Mouse (Mus musculus): Measurements from ENCODE around the gene Oas1d. TPM values are rescaled to one million over a fixed set of nuclear protein-coding genes. Genes with fewer than 3 reads are reported as not detected.
"Not testable (repeated sequence)": the region's sequence is repeated elsewhere in the genome, so short reads cannot be mapped to it uniquely, and the experiment has no call there.

Oas1d gene
- polyA plus RNA-seq, 1 experiment from 2014 or later, result not detected

DNA sequence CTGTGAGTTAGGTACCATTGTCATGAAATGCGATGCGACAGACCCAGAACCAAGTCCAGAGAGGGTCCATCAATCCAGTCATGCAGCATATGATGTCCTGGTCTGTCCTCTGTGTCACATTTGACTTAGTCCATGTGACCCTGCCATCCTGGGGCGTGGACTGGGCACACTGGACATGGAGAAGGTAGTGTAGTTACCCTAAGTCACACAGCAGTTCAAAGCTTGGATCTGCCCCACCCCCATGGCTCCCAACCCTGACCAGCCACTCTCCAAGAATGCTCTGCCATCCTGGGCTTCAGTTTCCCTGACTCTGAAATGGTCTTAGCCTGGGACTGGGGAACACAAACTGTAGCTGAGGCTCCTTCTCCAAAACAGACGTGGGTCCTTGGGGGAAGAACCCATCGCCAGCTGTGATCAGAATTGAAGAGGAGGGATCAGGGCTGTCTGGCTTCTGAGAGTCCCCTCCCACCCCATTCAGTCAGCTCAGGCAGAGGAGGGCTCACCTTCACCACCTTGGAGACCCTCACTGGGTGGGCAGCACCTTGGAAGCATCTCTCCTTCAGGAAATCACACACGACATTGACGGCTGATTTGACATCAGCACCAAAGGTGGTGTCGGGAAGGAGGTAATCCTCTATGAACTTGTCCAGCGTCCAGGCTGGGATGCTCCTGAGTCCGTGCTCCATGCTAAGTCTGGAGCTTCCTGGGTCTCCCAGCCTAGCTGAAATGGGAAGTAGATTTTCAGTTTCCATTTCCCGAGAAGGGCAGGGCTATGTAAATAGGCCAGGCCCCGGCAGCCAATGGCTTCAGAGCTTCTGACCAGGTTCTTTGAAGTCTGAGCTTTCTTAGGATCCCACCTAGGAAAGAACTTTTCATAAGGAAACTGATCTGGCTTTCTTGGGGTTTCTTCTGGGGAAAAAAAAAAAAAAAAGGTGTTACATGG lies 7.3 kb upstream of the Oas1d start, which contains the start of gene Oas1a:
Gene Oas1a, minus strand, starts transcription at position 731 of the 943 bp plus-strand sequence.
- H3K36me3 ChIP-seq; H3K27ac ChIP-seq; H3K27me3 ChIP-seq; H3K4me1 ChIP-seq; H3K9ac ChIP-seq; H3K4me2 ChIP-seq; H3K9me3 ChIP-seq; H3K4me3 ChIP-seq; ATAC-seq (ENCODE audit: insufficient number of reproducible peaks, insufficient read depth, low FRiP score, low TSS enrichment, low read depth): not testable (repeated sequence)
- WGBS, result 37% methylated on average over 8 of the region's 12 CpGs

- Histone ChIP-seq H3K27me3 (no peaks in the 10 kb centered on the region), H3K4me3 (no peak overlapping the region), H3K9me3 (no peaks in the 10 kb centered on the region), H3K36me3 (no peaks in the 10 kb centered on the region), H3K4me1 (no peaks in the 10 kb centered on the region), H3K9ac (no peak overlapping the region), H3K27ac (no peak overlapping the region), H3K4me2 (no peak overlapping the region)
- ATAC-seq (ENCODE audit: insufficient number of reproducible peaks, insufficient read depth, low FRiP score, low TSS enrichment, low read depth), result no peak
- 42% methylated on average over 7 of the region's 7 CpGs for WGBS
These were observed 6.0 kb upstream of the Oas1d start for GRCm38 (mm10) chr5:120908196-120908920.

- not testable (repeated sequence) for H3K36me3 ChIP-seq; H3K27me3 ChIP-seq; H3K27ac ChIP-seq; H3K4me1 ChIP-seq; H3K4me2 ChIP-seq; H3K4me3 ChIP-seq; H3K9me3 ChIP-seq; ATAC-seq (ENCODE audit: insufficient number of reproducible peaks, insufficient read depth, low FRiP score, low TSS enrichment, low read depth); H3K9ac ChIP-seq
- WGBS, result 60% methylated on average over 2 of the region's 2 CpGs
These were observed 5.0 kb downstream of the Oas1d start for GRCm38 (mm10) chr5:120919156-120919935.

DNA sequence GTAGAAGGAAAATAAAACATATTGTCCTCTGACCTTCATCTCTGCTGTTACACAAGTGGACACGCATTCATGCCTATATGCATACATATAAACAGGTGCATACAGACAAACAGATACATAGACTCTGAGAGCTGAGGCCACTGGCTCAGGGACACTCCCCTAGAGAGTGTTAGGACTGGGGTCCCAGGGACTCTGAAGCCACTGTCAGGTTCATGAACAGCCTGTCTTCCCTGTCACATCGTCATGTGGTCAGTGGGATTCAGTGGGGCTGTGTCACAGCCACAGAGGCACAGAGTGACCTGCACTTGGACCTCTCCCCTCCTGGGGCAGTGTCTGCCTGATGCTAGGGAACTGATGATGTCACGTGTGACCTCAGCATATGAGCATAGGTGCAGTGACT lies 6.0 kb downstream of the Oas1d start:
- no peak overlapping the region for H3K4me3 ChIP-seq
- no peaks in the 10 kb centered on the region for H3K9me3 ChIP-seq
- ATAC-seq (ENCODE audit: insufficient number of reproducible peaks, insufficient read depth, low FRiP score, low TSS enrichment, low read depth), result no peak
- 84% methylated on average over 3 of the region's 3 CpGs for WGBS
- H3K4me1 ChIP-seq, result no peaks in the 10 kb centered on the region
- H3K9ac ChIP-seq, result no peak overlapping the region
- no peaks in the 10 kb centered on the region for H3K27me3 ChIP-seq
- no peaks in the 10 kb centered on the region for H3K36me3 ChIP-seq
- no peak overlapping the region for H3K4me2 ChIP-seq
- H3K27ac ChIP-seq, result no peak overlapping the region

DNA sequence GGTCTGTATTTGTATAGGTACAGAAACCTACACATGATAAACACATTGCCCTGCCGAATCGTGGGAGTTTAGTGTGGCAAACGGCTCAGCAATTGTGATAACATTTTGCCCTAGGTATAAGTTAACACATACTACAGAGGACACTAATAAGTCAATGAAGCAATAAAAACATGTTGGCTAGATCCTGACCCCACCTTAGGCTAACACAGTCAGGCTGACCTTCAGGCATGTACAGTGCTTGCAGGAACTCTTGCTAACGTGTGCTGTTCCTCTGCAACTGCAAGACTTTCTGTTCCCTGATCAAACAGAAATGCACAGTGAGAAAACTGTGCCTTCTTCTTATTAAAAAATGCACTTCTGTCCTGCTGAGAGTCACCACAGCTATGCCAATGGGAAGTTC lies 9.6 kb downstream of the Oas1d start:
- H3K9me3 ChIP-seq, result no peaks in the 10 kb centered on the region
- no peak overlapping the region for H3K27ac ChIP-seq
- H3K4me3 ChIP-seq, result no peak overlapping the region
- no peaks in the 10 kb centered on the region for H3K4me1 ChIP-seq
- H3K9ac ChIP-seq, result no peak overlapping the region
- H3K36me3 ChIP-seq, result no peaks in the 10 kb centered on the region
- no peaks in the 10 kb centered on the region for H3K27me3 ChIP-seq
- ATAC-seq (ENCODE audit: insufficient number of reproducible peaks, insufficient read depth, low FRiP score, low TSS enrichment, low read depth), result no peak
- H3K4me2 ChIP-seq, result no peak overlapping the region
- WGBS, result 76% methylated on average over 4 of the region's 4 CpGs

- H3K27me3 ChIP-seq; H3K4me2 ChIP-seq; H3K27ac ChIP-seq; ATAC-seq (ENCODE audit: insufficient number of reproducible peaks, insufficient read depth, low FRiP score, low TSS enrichment, low read depth); H3K9ac ChIP-seq; H3K36me3 ChIP-seq; H3K4me3 ChIP-seq; H3K4me1 ChIP-seq; H3K9me3 ChIP-seq: not testable (repeated sequence)
- 77% methylated on average over 4 of the region's 4 CpGs for WGBS
These were observed 10.2 kb downstream of the Oas1d start for GRCm38 (mm10) chr5:120924520-120924919.

- not testable (repeated sequence) for ATAC-seq (ENCODE audit: insufficient number of reproducible peaks, insufficient read depth, low FRiP score, low TSS enrichment, low read depth); H3K27me3 ChIP-seq; H3K4me2 ChIP-seq; H3K9me3 ChIP-seq; H3K4me1 ChIP-seq; H3K9ac ChIP-seq; H3K36me3 ChIP-seq; H3K4me3 ChIP-seq; H3K27ac ChIP-seq
- 65% methylated on average over 2 of the region's 2 CpGs for WGBS
These were observed 12.0 kb downstream of the Oas1d start for GRCm38 (mm10) chr5:120926311-120926710.

- Histone ChIP-seq H3K27ac (no peak overlapping the region), H3K4me3 (no peak overlapping the region), H3K27me3 (no peaks in the 10 kb centered on the region), H3K4me1 (no peaks in the 10 kb centered on the region), H3K9ac (no peak overlapping the region), H3K36me3 (no peaks in the 10 kb centered on the region), H3K4me2 (no peak overlapping the region), H3K9me3 (no peaks in the 10 kb centered on the region)
- no peak for ATAC-seq (ENCODE audit: insufficient number of reproducible peaks, insufficient read depth, low FRiP score, low TSS enrichment, low read depth)
- 8% methylated on average over 1 of the region's 1 CpGs for WGBS
These were observed 12.7 kb downstream of the Oas1d start for GRCm38 (mm10) chr5:120927036-120927435.

DNA sequence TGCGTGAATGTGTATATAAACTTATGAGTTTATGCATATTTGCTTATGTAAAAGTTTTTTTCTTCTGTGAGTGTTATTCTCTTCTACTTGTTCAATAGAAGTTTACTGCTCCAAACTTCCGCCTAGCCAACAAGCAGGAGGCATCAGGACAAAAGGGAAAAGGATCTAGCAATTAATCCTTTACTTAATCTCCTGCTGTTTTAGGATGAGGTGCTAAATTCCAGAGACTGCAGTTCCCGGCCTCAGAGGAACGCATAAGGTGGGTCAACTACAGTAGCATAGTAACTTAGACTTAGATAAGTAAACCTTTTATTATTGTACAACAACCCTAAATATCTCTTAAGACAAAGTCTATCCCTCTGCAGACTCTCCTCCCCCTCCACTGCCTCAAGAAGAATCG lies 19.6 kb downstream of the Oas1d start:
- H3K4me2 ChIP-seq, result no peak overlapping the region
- 26% methylated on average over 5 of the region's 5 CpGs for WGBS
- H3K27me3 ChIP-seq, result no peaks in the 10 kb centered on the region
- H3K9me3 ChIP-seq, result no peaks in the 10 kb centered on the region
- no peak overlapping the region for H3K4me3 ChIP-seq
- H3K9ac ChIP-seq, result no peak overlapping the region
- H3K4me1 ChIP-seq, result no peaks in the 10 kb centered on the region
- no peak overlapping the region for H3K27ac ChIP-seq
- H3K36me3 ChIP-seq, result no peaks in the 10 kb centered on the region
- ATAC-seq (ENCODE audit: insufficient number of reproducible peaks, insufficient read depth, low FRiP score, low TSS enrichment, low read depth), result no peak

DNA sequence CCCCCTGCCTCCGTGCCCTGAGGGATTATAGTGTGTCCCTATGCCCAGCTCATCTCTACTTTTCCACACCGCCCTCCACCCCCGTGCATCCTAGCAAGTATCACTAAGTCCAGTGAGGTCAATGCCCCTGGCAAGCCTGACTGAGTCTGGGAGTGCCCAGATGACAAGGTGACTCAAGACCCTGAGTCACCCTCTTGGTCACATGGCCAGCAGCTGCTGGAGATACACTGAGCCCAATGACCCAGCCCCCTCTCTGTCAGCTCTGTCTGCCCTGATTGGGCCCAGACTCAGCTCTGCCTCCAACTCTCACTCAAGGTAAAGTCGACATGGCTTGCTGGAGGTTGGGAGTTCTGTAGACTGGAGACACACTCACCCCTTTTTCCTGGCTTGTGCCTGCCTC lies 23.5 kb downstream of the Oas1d start:
- Histone ChIP-seq H3K9ac (no peak overlapping the region), H3K27me3 (no peaks in the 10 kb centered on the region), H3K4me2 (no peak overlapping the region), H3K36me3 (no peaks in the 10 kb centered on the region), H3K4me3 (no peak overlapping the region), H3K9me3 (no peaks in the 10 kb centered on the region), H3K27ac (no peak overlapping the region), H3K4me1 (no peaks in the 10 kb centered on the region)
- ATAC-seq (ENCODE audit: insufficient number of reproducible peaks, insufficient read depth, low FRiP score, low TSS enrichment, low read depth), result no peak
- WGBS, result 67% methylated on average over 4 of the region's 4 CpGs

- Histone ChIP-seq H3K9ac (no peak overlapping the region), H3K27ac (no peak overlapping the region), H3K36me3 (no peaks in the 10 kb centered on the region), H3K4me3 (no peak overlapping the region), H3K4me2 (no peak overlapping the region), H3K4me1 (no peaks in the 10 kb centered on the region), H3K9me3 (no peaks in the 10 kb centered on the region), H3K27me3 (no peaks in the 10 kb centered on the region)
- 43% methylated on average over 8 of the region's 8 CpGs for WGBS
- no peak for ATAC-seq (ENCODE audit: insufficient number of reproducible peaks, insufficient read depth, low FRiP score, low TSS enrichment, low read depth)
These were observed 24.2 kb downstream of the Oas1d start for GRCm38 (mm10) chr5:120938586-120938985.

All from embryonic facial prominence, embryonic 13.5 days (tissue).